Mouse (Mus musculus) hindbrain, postnatal 0 days (tissue): ENCODE results near the gene Pik3ca. TPM values are rescaled to one million over a fixed set of nuclear protein-coding genes. Genes with fewer than 3 reads are reported as not detected.

ENCODE experiments used
- ATAC-seq: fragments of 200-750 bp; cut with Nextera tagmentation; 2 replicates; pipeline ENCODE4 v1.8.0; 2017; ENCODE audit warnings: mild to moderate bottlenecking, moderate TSS enrichment, moderate library complexity
- DNase-seq: peaks from one replicate; pipeline ENCODE4 v3.0.0-alpha.2; 2015; ENCODE audit warnings: low spot score
- H3K27ac ChIP-seq: fragments of 300-500 bp; sonication (generic); 2 replicates; pipeline ENCODE4 v1.5.1; 2014; ENCODE audit warnings: mild to moderate bottlenecking
- H3K27me3 ChIP-seq: fragments of 300-500 bp; sonication (generic); 2 replicates; pipeline ENCODE4 v1.6.1; 2014; ENCODE audit warnings: low read length, mixed read lengths; ENCODE audit not compliant: insufficient read depth
- H3K36me3 ChIP-seq: fragments of 300-500 bp; sonication (generic); 2 replicates; pipeline ENCODE4 v1.6.1; 2014; ENCODE audit warnings: low read length, mixed read lengths; ENCODE audit not compliant: insufficient read depth
- H3K4me1 ChIP-seq: fragments of 300-500 bp; sonication (generic); 2 replicates; pipeline ENCODE4 v1.6.1; 2014; ENCODE audit warnings: antibody characterized with exemption, low read length, mixed read lengths; ENCODE audit not compliant: insufficient read depth
- H3K4me2 ChIP-seq: fragments of 300-500 bp; sonication (generic); 2 replicates; pipeline ENCODE4 v1.6.1; 2014; ENCODE audit warnings: low read depth, mild to moderate bottlenecking, low read length, moderate library complexity, mixed read lengths
- H3K4me3 ChIP-seq: fragments of 300-500 bp; sonication (generic); 2 replicates; pipeline ENCODE4 v1.5.1; 2014; ENCODE audit warnings: low read length
- H3K9ac ChIP-seq: fragments of 300-500 bp; sonication (generic); replicated peaks from 2 replicates; pipeline ENCODE4 v1.6.1; 2014; ENCODE audit warnings: mild to moderate bottlenecking, low read length, moderate library complexity, mixed read lengths
- H3K9me3 ChIP-seq: fragments of 300-500 bp; sonication (generic); 2 replicates; pipeline ENCODE4 v1.6.1; 2016; ENCODE audit warnings: low read length, mixed read lengths
- CTCF ChIP-seq: IDR thresholded peaks from 2 replicates; pipeline ENCODE4 v1.5.1; 2016; ENCODE audit warnings: antibody characterized with exemption, control low read depth, low read depth
- WGBS: fragments of 180-500 bp; shearing (Covaris S2); extraction: QIAGEN DNeasy Blood & Tissue Kit; methylation state at CpG from one replicate; pipeline ENCODE4 v1.1.7; 2014; 5-methylcytosine and 5-hydroxymethylcytosine counted together
- polyA plus RNA-seq: library from polyadenylated mRNA; unstranded; fragments of >200 nt; fragmentation: Nextera tagmentation; extraction: Ambion mirVana; gene quantifications from 2 replicates; pipeline ENCODE4 v1.2.1, GENCODE M21; 2015
- total RNA-seq: library from RNA; depleted of rRNA; stranded (reverse); fragments of >200 nt; gene quantifications from 2 replicates; pipeline ENCODE4 v1.2.3, GENCODE M21; 2014

Pik3ca gene
- total and polyA plus RNA-seq, 2 experiments from 2014 or later = 9.0 to 35.0 TPM

DNA sequence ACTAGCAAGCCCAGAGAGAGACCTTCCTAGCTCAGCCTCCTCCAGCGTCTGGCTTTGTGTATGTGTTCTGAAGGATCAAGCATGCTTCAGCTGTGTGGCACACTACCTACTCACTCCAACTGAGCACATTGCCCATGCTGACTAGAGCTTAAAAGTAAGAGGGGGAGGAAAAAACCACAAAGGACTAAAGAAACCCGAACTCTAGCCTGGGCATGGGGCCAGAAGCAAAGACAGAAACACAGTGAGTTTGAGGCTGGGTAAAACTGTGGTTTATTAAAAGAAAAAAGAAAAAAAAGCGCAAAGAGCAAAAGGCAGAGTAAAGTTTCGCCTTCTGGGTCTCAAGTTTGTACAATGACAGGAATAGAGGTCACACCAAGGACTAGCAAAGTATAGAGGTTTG, 89.1 kb downstream of the Pik3ca start:
- no peak overlapping the region for H3K9ac ChIP-seq
- no peaks in the 10 kb centered on the region for H3K36me3 ChIP-seq
- WGBS = 80% methylated on average over 4 of the region's 4 CpGs
- DNase-seq (no peak), ATAC-seq (no peak)
- no peak overlapping the region for H3K4me3 ChIP-seq
- H3K4me1 ChIP-seq = no peaks in the 10 kb centered on the region
- H3K27ac ChIP-seq = no peak overlapping the region
- H3K27me3 ChIP-seq = no peaks in the 10 kb centered on the region
- H3K4me2 ChIP-seq = no peak overlapping the region
- no peaks in the 10 kb centered on the region for H3K9me3 ChIP-seq
- TF ChIP-seq CTCF = no peak

DNA sequence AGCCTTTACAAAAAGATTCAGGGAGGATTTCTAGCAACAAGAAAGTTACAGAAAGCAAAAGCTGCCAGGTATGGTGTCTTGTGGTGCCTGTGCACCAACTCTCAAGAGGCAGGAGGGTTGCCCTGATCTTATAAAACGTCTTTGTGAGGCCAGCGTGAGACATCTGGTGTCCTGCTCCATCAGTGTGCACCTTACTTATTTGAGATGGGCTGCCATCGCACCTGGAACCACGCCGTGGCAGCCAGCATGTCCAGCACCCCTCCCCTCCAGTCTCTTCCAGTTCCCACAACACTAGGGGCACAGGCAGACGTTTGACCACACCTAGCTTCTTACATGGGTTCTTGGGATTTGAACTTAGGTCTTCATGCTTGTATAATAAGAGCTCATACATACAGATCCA, 90.7 kb downstream of the Pik3ca start:
- no peak for TF ChIP-seq CTCF
- Histone ChIP-seq H3K36me3 (no peaks in the 10 kb centered on the region), H3K27me3 (no peaks in the 10 kb centered on the region), H3K9me3 (no peaks in the 10 kb centered on the region), H3K27ac (no peak overlapping the region), H3K4me2 (no peak overlapping the region), H3K4me1 (no peaks in the 10 kb centered on the region), H3K4me3 (no peak overlapping the region), H3K9ac (no peak overlapping the region)
- no peak for ATAC-seq
- DNase-seq = no peak
- WGBS = 84% methylated on average over 6 of the region's 6 CpGs

DNA sequence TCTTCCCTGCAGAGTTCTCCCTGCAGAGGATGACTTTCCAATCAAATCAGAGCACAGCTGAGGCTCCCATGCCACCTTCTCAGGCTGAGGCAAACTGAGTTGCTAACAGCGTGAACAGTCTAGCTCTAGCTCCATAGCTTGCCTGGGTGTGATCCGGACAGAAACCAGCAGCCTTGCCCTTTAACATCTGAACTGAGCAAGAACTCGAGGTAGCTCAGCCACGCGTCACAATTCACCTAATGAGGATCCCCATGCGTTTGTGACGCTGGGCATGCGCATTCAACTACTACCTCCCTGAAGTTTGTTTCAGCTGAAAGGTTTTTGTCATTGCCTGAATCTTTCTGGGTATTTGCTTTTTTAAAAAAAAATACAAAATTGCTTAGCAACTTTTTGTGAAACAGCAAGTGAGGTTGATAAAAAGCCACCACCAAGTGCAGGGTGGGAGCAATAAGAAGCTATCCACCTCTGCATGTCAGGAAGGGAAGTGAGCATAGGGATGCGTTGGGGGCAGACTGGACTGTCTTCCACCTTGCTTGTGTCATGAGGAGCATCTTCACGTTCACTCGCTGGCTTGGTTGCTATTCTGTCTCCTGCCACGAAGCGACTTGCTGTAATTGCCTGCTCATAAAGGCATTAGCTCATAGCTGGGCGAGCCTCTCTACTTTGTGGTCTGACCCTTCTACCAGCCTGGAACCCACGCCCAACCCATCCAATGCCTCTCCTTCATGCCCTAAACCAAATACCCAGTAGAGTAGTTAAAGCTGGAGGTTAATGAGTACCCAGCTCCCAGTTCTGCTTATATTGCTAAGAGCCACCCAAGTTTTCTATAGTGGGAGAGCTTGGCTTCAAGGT, 92.8 kb downstream of the Pik3ca start:
- Histone ChIP-seq H3K4me3 (no peak overlapping the region), H3K27me3 (no peaks in the 10 kb centered on the region), H3K27ac (no peak overlapping the region), H3K4me2 (no peak overlapping the region), H3K9me3 (no peaks in the 10 kb centered on the region), H3K9ac (no peak overlapping the region), H3K36me3 (no peaks in the 10 kb centered on the region), H3K4me1 (no peaks in the 10 kb centered on the region)
- ATAC-seq = no peak
- no peak for DNase-seq
- 81% methylated on average over 15 of the region's 15 CpGs for WGBS
- no peak for TF ChIP-seq CTCF

DNA sequence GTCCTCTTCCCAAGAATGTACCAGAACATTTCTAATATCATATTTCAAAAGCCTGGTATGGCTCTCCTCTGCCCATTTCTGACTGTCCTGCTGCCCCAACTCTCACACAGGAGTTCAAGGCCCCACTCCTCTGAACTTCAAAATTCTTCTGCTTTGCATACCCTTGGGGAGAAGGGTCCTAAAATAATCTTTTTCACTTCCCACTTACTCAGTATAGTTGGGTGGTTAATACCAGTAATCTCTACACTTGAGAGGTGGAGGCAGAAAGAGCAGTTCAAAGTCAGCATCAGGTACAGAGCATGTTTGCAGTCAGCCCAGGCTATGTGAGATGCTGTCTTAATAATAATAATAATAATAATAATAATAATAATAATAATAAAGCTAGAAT, 93.5 kb downstream of the Pik3ca start:
- H3K9me3 ChIP-seq = no peaks in the 10 kb centered on the region
- H3K36me3 ChIP-seq = no peaks in the 10 kb centered on the region
- no peaks in the 10 kb centered on the region for H3K4me1 ChIP-seq
- H3K27ac ChIP-seq = no peak overlapping the region
- H3K4me2 ChIP-seq = no peak overlapping the region
- ATAC-seq (no peak), DNase-seq (no peak)
- H3K4me3 ChIP-seq = no peak overlapping the region
- no peak overlapping the region for H3K9ac ChIP-seq
- no peak for TF ChIP-seq CTCF
- H3K27me3 ChIP-seq = no peaks in the 10 kb centered on the region

DNA sequence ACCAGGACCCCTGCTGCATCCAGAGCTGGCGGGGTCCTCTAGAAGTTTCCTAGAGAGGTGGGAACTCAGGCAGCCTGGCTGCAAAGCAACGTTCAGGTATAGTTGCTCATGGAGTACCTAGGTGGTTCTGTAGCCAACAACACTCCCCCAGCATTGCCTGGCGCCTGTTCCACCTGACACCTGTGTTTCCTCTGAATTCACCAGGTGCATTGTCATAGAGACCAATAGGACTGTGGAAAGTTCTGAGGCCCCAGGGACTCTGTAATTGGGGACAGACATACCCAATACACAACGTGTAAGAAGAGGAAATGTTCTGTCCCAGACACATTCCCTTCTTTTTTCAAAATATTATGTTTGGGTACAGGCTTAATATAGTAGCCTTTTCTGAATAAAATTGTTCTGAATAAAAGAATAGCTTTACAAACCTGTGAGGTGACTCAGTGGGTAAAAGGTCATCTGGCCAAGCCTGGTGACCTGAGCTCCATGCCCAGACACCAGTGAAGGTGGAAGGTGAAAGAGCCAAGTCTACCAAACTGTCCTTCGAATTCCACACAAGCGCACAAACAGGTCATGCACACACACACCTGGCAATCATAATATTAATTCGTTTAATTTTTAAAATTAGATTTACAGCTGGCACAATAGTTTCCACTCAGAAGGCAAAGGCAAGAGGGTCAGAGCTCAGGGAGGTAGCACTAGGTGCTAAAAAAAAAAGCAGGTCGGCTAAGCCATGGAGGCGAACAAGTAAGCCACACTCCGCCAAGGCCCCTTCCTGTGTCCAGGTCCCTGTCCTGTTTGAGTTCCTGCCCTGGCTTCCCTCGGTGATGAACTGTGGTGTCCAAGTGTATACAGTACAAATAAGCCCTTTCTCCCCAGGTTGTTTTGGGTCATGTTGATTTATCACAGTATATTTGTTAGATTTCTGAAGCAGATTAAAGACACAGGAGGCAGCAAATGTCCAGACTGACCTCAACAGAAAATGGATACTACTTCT, 94.9 kb downstream of the Pik3ca start, which contains the start of gene Kcnmb3:
Kcnmb3 (minus strand) TSS at position 135 of the 994 bp plus-strand sequence.
- Histone ChIP-seq H3K27ac (no peak within 1 kb of the TSS), H3K9ac (no peak within 1 kb of the TSS), H3K36me3 (no peaks in the 10 kb centered on the region), H3K4me3 (no peak within 1 kb of the TSS), H3K27me3 (no peaks in the 10 kb centered on the region), H3K4me2 (no peak within 1 kb of the TSS), H3K9me3 (no peaks in the 10 kb centered on the region), H3K4me1 (0 out of 2 replicates have a peak, but pooled peaks cover 4% of the 10 kb centered on the region)
- DNase-seq (no peak), ATAC-seq (no peak)
- no peak for TF ChIP-seq CTCF
- 82% methylated on average over 11 of the region's 11 CpGs for whole genome bisulfite sequencing

DNA sequence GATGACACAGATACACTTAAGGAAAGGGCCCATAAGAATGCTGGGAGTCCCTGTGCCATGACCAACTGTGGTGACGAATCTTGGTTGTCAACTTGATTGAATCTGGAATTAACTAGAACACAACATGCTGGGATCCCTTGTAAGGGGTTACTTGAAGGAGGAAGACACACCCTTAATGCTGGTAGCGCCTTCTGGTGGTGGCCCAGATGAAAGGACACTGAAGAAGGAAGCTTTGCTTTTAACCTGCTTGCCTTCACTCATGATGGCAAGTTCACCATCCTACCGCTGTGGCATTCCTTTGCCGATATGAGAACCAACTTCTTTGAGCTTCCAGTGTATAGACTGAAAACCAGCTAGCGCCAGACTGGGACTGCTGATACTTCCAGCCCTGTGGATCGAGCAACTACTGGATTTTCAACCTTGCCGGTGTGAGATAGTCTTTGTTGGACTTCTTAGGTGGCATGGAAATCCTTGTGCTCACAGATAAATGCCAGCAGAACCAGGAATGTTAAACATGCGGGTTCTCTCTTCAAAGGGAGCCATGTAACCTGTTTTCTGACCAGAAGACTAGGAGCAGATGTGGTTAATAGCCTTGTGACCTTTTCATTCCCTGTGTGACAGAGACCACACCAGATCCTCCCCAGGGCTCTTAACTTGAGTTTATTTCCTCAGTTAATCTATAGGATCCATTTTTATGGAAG, 97.1 kb downstream of the Pik3ca start:
- Histone ChIP-seq H3K9ac (no peak overlapping the region), H3K9me3 (no peaks in the 10 kb centered on the region), H3K4me1 (0 out of 2 replicates have a peak, but pooled peaks cover 4% of the 10 kb centered on the region), H3K4me2 (no peak overlapping the region), H3K4me3 (no peak overlapping the region), H3K36me3 (no peaks in the 10 kb centered on the region), H3K27me3 (no peaks in the 10 kb centered on the region), H3K27ac (no peak overlapping the region)
- 0 out of 2 replicates have a peak, but pooled peaks have one; percentile 11 for TF ChIP-seq CTCF
- 84% methylated on average over 8 of the region's 8 CpGs for WGBS
- ATAC-seq (no peak), DNase-seq (no peak)
